10 mouse cellular contexts compared by ENCODE assay signal in genomic region chr11:57654977-57655397, GRCm38 (mm10). TPM values are rescaled to one million over a fixed set of nuclear protein-coding genes. Genes with fewer than 3 reads are reported as not detected.
DNase-seq lines count a peak whose midpoint lies in the region; ATAC-seq lines count a peak whose summit lies in the region.
"Had no signal": no experiment of that assay in that cellular context is flagged by ENCODE, and none has a peak within 500 bp of the region (broad histone marks: within the 10 kb centered on the region; RNA-seq: fewer than 3 reads in every experiment).

No protein-coding gene starts in this region.

- DNase-seq in adrenal gland, postnatal 14 days = peak; percentile 17
- no peak for DNase-seq in adrenal gland, adult 2 months
- peak; percentile 9 for DNase-seq in kidney, postnatal 10 days
- no peak for DNase-seq in kidney, adult 11 months
- no peak for DNase-seq in cerebellum, adult 8-10 months
- no peak for DNase-seq in kidney, postnatal 4 days
- DNase-seq: cerebellum, adult 9-11 months; right cerebral cortex, postnatal 25 days had no signal

- ATAC-seq in common myeloid progenitor, adult 5-6 weeks (replicated peaks; ENCODE audit: low read depth, poor library complexity, severe bottlenecking) = peak; percentile 69
- ATAC-seq in megakaryocyte, adult 5-6 weeks (ENCODE audit: poor library complexity, severe bottlenecking) = peak; percentile 38

RNA-seq across cellular contexts. Expression of gene Galnt10, which starts 9.7 kb away (rescaled TPM):
- total RNA-seq in adrenal gland, postnatal 14 days (2021) = 39.8 and 46.4 TPM in 2 replicates
- 10 to 100 TPM; 50.2 to 54.5 TPM for total RNA-seq in adrenal gland, adult 2 months (2021)
- polyA plus RNA-seq in adrenal gland, adult 2 months (2012; rRNA removed) = 23.7 and 33.8 TPM in 2 replicates
- 9.2 and 15.1 TPM in 2 replicates for total RNA-seq in common myeloid progenitor, adult 5-6 weeks (2017)
- 14.6 and 16.6 TPM in 2 replicates for total RNA-seq in megakaryocyte, adult 5-6 weeks (2015)
- total RNA-seq in megakaryocyte, adult 5-6 weeks (2017) = 22.2 and 28.7 TPM in 2 replicates

Comparison
In these comparisons a context has a peak if more than half of its experiments do, and no peak if none do; other contexts are left out.
1. DNase-seq: peak in adrenal gland, postnatal 14 days (single experiment) and kidney, postnatal 10 days (single experiment); none in adrenal gland, adult 2 months (single experiment), kidney, adult 11 months (single experiment), cerebellum, adult 8-10 months (single experiment) and kidney, postnatal 4 days (0 of 2).